Mouse (Mus musculus): ENCODE measurements at regions not wholly inside any gene's neighbourhood (a gene's known extent, or its start where the extent isn't known, plus 50 kb on each side); places are given as distances from the start of the nearest gene placed in this dataset.

GRCm38 (mm10) chr11:56751918-56752317, 259.3 kb upstream of the Gria1 start:
- Histone ChIP-seq H3K79me2 (ENCODE audit: control insufficient read depth, insufficient read depth) (no peaks in the 10 kb centered on the region), H3K27me3 (ENCODE audit: control insufficient read depth, insufficient read depth, insufficient read length) (no peaks in the 10 kb centered on the region), H3ac (ENCODE audit: control insufficient read depth, insufficient read length) (no peak overlapping the region), H3K4me3 (no peak overlapping the region), H3K4me2 (ENCODE audit: low read depth) (no peak overlapping the region), H3K36me3 (ENCODE audit: control insufficient read depth, insufficient read depth) (no peaks in the 10 kb centered on the region)
- TF ChIP-seq TCF12 (IDR thresholded peaks at IDR 0.05; ENCODE audit: insufficient read depth, poor library complexity, severe bottlenecking) (no peak), TCF3 (IDR thresholded peaks at IDR 0.05; ENCODE audit: insufficient read length, low read depth) (no peak), MAX (IDR thresholded peaks at IDR 0.05; ENCODE audit: low read depth) (no peak), POLR2AphosphoS2 (IDR thresholded peaks at IDR 0.05; ENCODE audit: insufficient read length, low read depth) (no peak), MYOD1 (IDR thresholded peaks at IDR 0.05; ENCODE audit: control insufficient read depth in 1 of 3, insufficient read length in 2 of 3, low read depth in 2 of 3) (no peak), USF1 (IDR thresholded peaks at IDR 0.05; ENCODE audit: low read depth) (no peak), CEBPB (IDR thresholded peaks at IDR 0.05; ENCODE audit: insufficient read depth, poor library complexity, severe bottlenecking) (no peak), MYOG (IDR thresholded peaks at IDR 0.05; ENCODE audit: control insufficient read depth in 1 of 3, insufficient read depth in 1 of 3, insufficient read length in 2 of 3, low read depth in 2 of 3) (no peak), SRF (IDR thresholded peaks at IDR 0.05; ENCODE audit: control insufficient read depth, insufficient read length, low read depth) (no peak), E2F4 (IDR thresholded peaks at IDR 0.05; ENCODE audit: insufficient read depth) (no peak), REST (IDR thresholded peaks at IDR 0.05; ENCODE audit: insufficient read depth, insufficient read length) (no peak), POLR2A (IDR thresholded peaks at IDR 0.05; ENCODE audit: insufficient read length, low read depth) (no peak)

- no peak overlapping the region for H3K4me2 ChIP-seq (ENCODE audit: low read depth)
- TF ChIP-seq POLR2A (IDR thresholded peaks at IDR 0.05; ENCODE audit: insufficient read length, low read depth), result no peak
- no peak for TF ChIP-seq E2F4 (IDR thresholded peaks at IDR 0.05; ENCODE audit: insufficient read depth)
- no peak for TF ChIP-seq MYOD1 (IDR thresholded peaks at IDR 0.05; ENCODE audit: control insufficient read depth in 1 of 3, insufficient read length in 2 of 3, low read depth in 2 of 3)
- TF ChIP-seq USF1 (IDR thresholded peaks at IDR 0.05; ENCODE audit: low read depth), result no peak
- no peak for TF ChIP-seq TCF12 (IDR thresholded peaks at IDR 0.05; ENCODE audit: insufficient read depth, poor library complexity, severe bottlenecking)
- no peak for TF ChIP-seq CEBPB (IDR thresholded peaks at IDR 0.05; ENCODE audit: insufficient read depth, poor library complexity, severe bottlenecking)
- no peak for TF ChIP-seq MAX (IDR thresholded peaks at IDR 0.05; ENCODE audit: low read depth)
- TF ChIP-seq POLR2AphosphoS2 (IDR thresholded peaks at IDR 0.05; ENCODE audit: insufficient read length, low read depth), result no peak
- TF ChIP-seq SRF (IDR thresholded peaks at IDR 0.05; ENCODE audit: control insufficient read depth, insufficient read length, low read depth), result no peak
These were observed 257.5 kb upstream of the Gria1 start for GRCm38 (mm10) chr11:56753699-56754098.

GRCm38 (mm10) chr11:56760474-56760873, 250.7 kb upstream of the Gria1 start:
- no peak overlapping the region for H3ac ChIP-seq (ENCODE audit: control insufficient read depth, insufficient read length)
- TF ChIP-seq MYOD1 (IDR thresholded peaks at IDR 0.05; ENCODE audit: control insufficient read depth in 1 of 3, insufficient read length in 2 of 3, low read depth in 2 of 3) (no peak), MYOG (IDR thresholded peaks at IDR 0.05; ENCODE audit: control insufficient read depth in 1 of 3, insufficient read depth in 1 of 3, insufficient read length in 2 of 3, low read depth in 2 of 3) (no peak), TCF3 (IDR thresholded peaks at IDR 0.05; ENCODE audit: insufficient read length, low read depth) (no peak), POLR2A (IDR thresholded peaks at IDR 0.05; ENCODE audit: insufficient read length, low read depth) (no peak), E2F4 (IDR thresholded peaks at IDR 0.05; ENCODE audit: insufficient read depth) (no peak), REST (IDR thresholded peaks at IDR 0.05; ENCODE audit: insufficient read depth, insufficient read length) (no peak)
- no peak overlapping the region for H3K4me2 ChIP-seq (ENCODE audit: low read depth)
- no peak overlapping the region for H3K4me3 ChIP-seq
- no peaks in the 10 kb centered on the region for H3K27me3 ChIP-seq (ENCODE audit: control insufficient read depth, insufficient read depth, insufficient read length)
- no peaks in the 10 kb centered on the region for H3K79me2 ChIP-seq (ENCODE audit: control insufficient read depth, insufficient read depth)
- H3K36me3 ChIP-seq (ENCODE audit: control insufficient read depth, insufficient read depth), result no peaks in the 10 kb centered on the region

More at GRCm38 (mm10) chr11:56753699-56754098, 257.5 kb upstream of the Gria1 start:
- no peaks in the 10 kb centered on the region for H3K27me3 ChIP-seq (ENCODE audit: control insufficient read depth, insufficient read depth, insufficient read length)
- H3K4me3 ChIP-seq, result no peak overlapping the region
- no peak overlapping the region for H3ac ChIP-seq (ENCODE audit: control insufficient read depth, insufficient read length)
- H3K36me3 ChIP-seq (ENCODE audit: control insufficient read depth, insufficient read depth), result no peaks in the 10 kb centered on the region
- no peaks in the 10 kb centered on the region for H3K79me2 ChIP-seq (ENCODE audit: control insufficient read depth, insufficient read depth)

- Histone ChIP-seq H3K79me2 (ENCODE audit: control insufficient read depth, insufficient read depth) (no peaks in the 10 kb centered on the region), H3ac (ENCODE audit: control insufficient read depth, insufficient read length) (no peak overlapping the region), H3K4me3 (no peak overlapping the region), H3K4me2 (ENCODE audit: low read depth) (no peak overlapping the region), H3K36me3 (ENCODE audit: control insufficient read depth, insufficient read depth) (no peaks in the 10 kb centered on the region), H3K27me3 (ENCODE audit: control insufficient read depth, insufficient read depth, insufficient read length) (no peaks in the 10 kb centered on the region)
- TF ChIP-seq MAX (IDR thresholded peaks at IDR 0.05; ENCODE audit: low read depth) (no peak), CEBPB (IDR thresholded peaks at IDR 0.05; ENCODE audit: insufficient read depth, poor library complexity, severe bottlenecking) (no peak), E2F4 (IDR thresholded peaks at IDR 0.05; ENCODE audit: insufficient read depth) (no peak), TCF12 (IDR thresholded peaks at IDR 0.05; ENCODE audit: insufficient read depth, poor library complexity, severe bottlenecking) (no peak), MYOG (IDR thresholded peaks at IDR 0.05; ENCODE audit: control insufficient read depth in 1 of 3, insufficient read depth in 1 of 3, insufficient read length in 2 of 3, low read depth in 2 of 3) (no peak), POLR2A (IDR thresholded peaks at IDR 0.05; ENCODE audit: insufficient read length, low read depth) (no peak), POLR2AphosphoS2 (IDR thresholded peaks at IDR 0.05; ENCODE audit: insufficient read length, low read depth) (no peak), SRF (IDR thresholded peaks at IDR 0.05; ENCODE audit: control insufficient read depth, insufficient read length, low read depth) (no peak), MYOD1 (IDR thresholded peaks at IDR 0.05; ENCODE audit: control insufficient read depth in 1 of 3, insufficient read length in 2 of 3, low read depth in 2 of 3) (no peak), TCF3 (IDR thresholded peaks at IDR 0.05; ENCODE audit: insufficient read length, low read depth) (no peak), USF1 (IDR thresholded peaks at IDR 0.05; ENCODE audit: low read depth) (no peak), REST (IDR thresholded peaks at IDR 0.05; ENCODE audit: insufficient read depth, insufficient read length) (no peak)
These were observed 248.6 kb upstream of the Gria1 start for GRCm38 (mm10) chr11:56762467-56763120.
